Mouse (Mus musculus) embryonic facial prominence, embryonic 11.5 days (tissue): Measurements from ENCODE around the gene Snrpc. TPM values are rescaled to one million over a fixed set of nuclear protein-coding genes. Genes with fewer than 3 reads are reported as not detected.

ENCODE experiments used
- ATAC-seq: fragments of 200-750 bp; cut with Nextera tagmentation; replicated peaks from 2 replicates; pipeline ENCODE4 v1.8.0; 2017; ENCODE audit warnings: low read depth; ENCODE audit not compliant: insufficient number of reproducible peaks, low FRiP score, low TSS enrichment
- DNase-seq: peaks from one replicate; pipeline ENCODE4 v3.0.0-alpha.2; 2015; ENCODE audit warnings: low spot score
- H3K27ac ChIP-seq: fragments of 300-500 bp; sonication (generic); replicated peaks from 2 replicates; pipeline ENCODE4 v1.5.1; 2014; ENCODE audit warnings: mild to moderate bottlenecking, low read depth, low read length, control low read depth
- H3K27me3 ChIP-seq: fragments of 300-500 bp; sonication (generic); 2 replicates; pipeline ENCODE4 v1.6.1; 2014; ENCODE audit warnings: mild to moderate bottlenecking, low read length, moderate library complexity, mixed read lengths; ENCODE audit not compliant: control insufficient read depth, insufficient read depth
- H3K36me3 ChIP-seq: fragments of 300-500 bp; sonication (generic); replicated peaks from 2 replicates; pipeline ENCODE4 v1.6.1; 2014; ENCODE audit warnings: low read depth, mild to moderate bottlenecking, low read length, moderate library complexity, mixed read lengths; ENCODE audit not compliant: control insufficient read depth, insufficient read depth
- H3K4me1 ChIP-seq: fragments of 300-500 bp; sonication (generic); 2 replicates; pipeline ENCODE4 v1.6.1; 2014; ENCODE audit warnings: low read length, mixed read lengths; ENCODE audit not compliant: control insufficient read depth, insufficient read depth
- H3K4me2 ChIP-seq: fragments of 300-500 bp; sonication (generic); 2 replicates; pipeline ENCODE4 v1.6.1; 2014; ENCODE audit warnings: low read depth, mild to moderate bottlenecking, control low read depth, low read length, moderate library complexity
- H3K4me3 ChIP-seq: fragments of 300-500 bp; sonication (generic); 2 replicates; pipeline ENCODE4 v1.5.1; 2014; ENCODE audit warnings: low read depth, low read length, control low read depth
- H3K9ac ChIP-seq: fragments of 300-500 bp; sonication (generic); replicated peaks from 2 replicates; pipeline ENCODE4 v1.6.1; 2014; ENCODE audit warnings: mild to moderate bottlenecking, control low read depth, low read length
- H3K9me3 ChIP-seq: fragments of 300-500 bp; sonication (generic); replicated peaks from 2 replicates; pipeline ENCODE4 v1.6.1; 2016; ENCODE audit warnings: mild to moderate bottlenecking, low read length, inconsistent platforms, mixed read lengths; ENCODE audit not compliant: control insufficient read depth
- WGBS: fragments of 180-500 bp; shearing (Covaris S2); extraction: QIAGEN DNeasy Blood & Tissue Kit; methylation state at CpG from one replicate; pipeline ENCODE4 v1.1.7; 2014; 5-methylcytosine and 5-hydroxymethylcytosine counted together
- polyA plus RNA-seq: library from polyadenylated mRNA; unstranded; fragments of >200 nt; fragmentation: Nextera tagmentation; extraction: Ambion mirVana; gene quantifications from 2 replicates; pipeline ENCODE4 v1.2.1, GENCODE M21; 2014

The Snrpc gene
- polyA plus RNA-seq, 1 experiment from 2014 or later, result 368 TPM

DNA sequence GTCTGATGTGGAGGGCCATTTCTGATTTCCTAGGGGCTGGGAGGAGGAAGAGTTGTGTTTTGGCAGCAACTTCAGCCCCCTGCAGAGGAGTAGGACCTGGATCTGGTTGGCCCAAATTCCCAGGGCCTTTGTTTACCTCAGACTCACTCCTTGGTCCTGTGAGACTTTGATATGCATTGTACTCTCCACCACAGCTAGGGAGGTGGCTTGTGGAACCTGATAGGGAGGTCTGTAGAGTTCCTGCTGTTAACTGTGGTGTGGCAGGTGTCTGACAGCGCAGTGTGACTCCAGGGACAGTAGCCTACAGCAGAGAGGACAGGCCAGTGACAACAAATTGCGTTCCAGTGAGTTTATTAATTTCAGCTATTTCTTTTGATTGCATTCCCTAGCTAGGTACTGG, 21.2 kb downstream of the Snrpc start:
- Histone ChIP-seq H3K4me3 (no peak overlapping the region), H3K4me1 (peaks cover 6% of the 10 kb centered on the region), H3K9ac (no peak overlapping the region; the same call in 1 of the 2 replicates), H3K4me2 (no peak overlapping the region; the same call in 1 of the 2 replicates), H3K27ac (no peak overlapping the region), H3K27me3 (no peaks in the 10 kb centered on the region), H3K36me3 (no peaks in the 10 kb centered on the region), H3K9me3 (no peaks in the 10 kb centered on the region)
- no peak for ATAC-seq
- WGBS, result 40% methylated on average over 2 of the region's 2 CpGs
- no peak for DNase-seq

DNA sequence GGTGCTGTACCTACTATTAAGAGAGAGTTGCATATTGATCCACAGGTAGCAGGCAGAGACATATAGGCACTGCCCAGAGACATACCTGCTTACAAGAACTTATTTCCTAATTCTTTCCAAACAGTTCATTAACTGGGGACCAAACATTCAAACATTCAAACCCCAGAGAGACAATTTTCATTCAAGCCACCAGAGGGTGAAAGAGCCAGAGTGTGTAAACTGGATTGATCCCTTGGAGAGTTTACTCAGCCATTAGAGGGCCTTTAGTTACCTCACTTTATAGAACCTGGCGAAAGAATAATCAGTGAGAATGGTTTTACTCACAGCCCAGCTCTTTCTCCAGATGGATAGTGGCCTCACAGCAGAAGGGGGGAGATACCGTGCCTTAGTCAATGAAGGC, 27.5 kb downstream of the Snrpc start:
- H3K36me3 ChIP-seq, result no peaks in the 10 kb centered on the region
- WGBS, result 79% methylated on average over 2 of the region's 2 CpGs
- ATAC-seq, result no peak
- H3K4me3 ChIP-seq, result no peak overlapping the region
- H3K4me2 ChIP-seq, result no peak overlapping the region
- no peaks in the 10 kb centered on the region for H3K9me3 ChIP-seq
- no peak overlapping the region for H3K9ac ChIP-seq
- no peak overlapping the region for H3K27ac ChIP-seq
- no peaks in the 10 kb centered on the region for H3K4me1 ChIP-seq
- no peaks in the 10 kb centered on the region for H3K27me3 ChIP-seq
- DNase-seq, result no peak

DNA sequence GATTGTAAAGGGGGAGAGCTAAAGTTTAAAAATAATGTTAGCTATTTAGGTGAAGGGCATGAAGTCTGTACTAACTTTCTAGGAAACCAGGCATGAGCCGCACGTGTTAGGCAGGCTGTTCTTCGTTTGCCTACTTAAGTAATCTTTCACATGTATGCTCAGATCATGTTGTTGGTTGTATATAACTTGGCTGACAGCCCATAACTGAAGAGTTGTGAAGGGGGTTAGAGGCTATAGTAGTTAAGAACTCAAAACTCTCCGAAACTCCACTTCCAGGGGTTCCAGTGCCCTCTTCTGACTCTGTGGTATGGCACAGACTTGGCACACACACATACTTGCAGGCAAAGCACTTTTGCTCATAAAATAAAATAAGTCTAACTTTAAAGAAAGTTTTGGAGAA, 28.8 kb downstream of the Snrpc start:
- no peak overlapping the region for H3K4me2 ChIP-seq
- ATAC-seq, result no peak

DNA sequence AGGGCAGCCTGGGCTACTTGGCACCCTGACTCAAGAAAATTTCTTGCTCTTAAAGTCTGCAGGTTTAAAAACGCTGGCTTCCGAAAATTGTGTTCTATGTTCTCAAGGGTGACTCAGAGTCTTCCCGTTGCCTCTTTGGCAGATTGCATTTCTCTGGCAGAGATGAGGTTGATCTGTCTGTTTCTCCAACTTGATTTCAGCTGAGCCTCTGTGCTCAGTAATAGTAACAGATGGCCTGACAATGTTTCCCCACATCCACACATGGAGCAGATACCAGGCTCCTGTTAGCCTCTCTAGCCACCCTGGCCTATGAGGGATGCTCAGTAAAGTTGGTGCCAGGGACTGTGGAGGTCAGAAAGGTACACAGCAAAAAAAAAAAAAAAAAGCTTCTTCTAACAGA, 33.9 kb downstream of the Snrpc start:
- ATAC-seq (no peak), DNase-seq (no peak)
- Histone ChIP-seq H3K9ac (no peak overlapping the region), H3K9me3 (no peaks in the 10 kb centered on the region), H3K27me3 (no peaks in the 10 kb centered on the region), H3K36me3 (no peaks in the 10 kb centered on the region), H3K27ac (no peak overlapping the region), H3K4me2 (no peak overlapping the region), H3K4me1 (no peaks in the 10 kb centered on the region), H3K4me3 (no peak overlapping the region)
- WGBS, result 87% methylated on average over 3 of the region's 3 CpGs

More for the DNA sequence above, 28.8 kb downstream of the Snrpc start:
- Histone ChIP-seq H3K27ac (no peak overlapping the region), H3K9ac (no peak overlapping the region), H3K4me1 (no peaks in the 10 kb centered on the region), H3K27me3 (no peaks in the 10 kb centered on the region), H3K9me3 (no peaks in the 10 kb centered on the region), H3K4me3 (no peak overlapping the region), H3K36me3 (no peaks in the 10 kb centered on the region)
- WGBS, result 94% methylated on average over 4 of the region's 4 CpGs
- DNase-seq, result no peak

GRCm38 (mm10) chr17:27873583-27873982, 35.6 kb downstream of the Snrpc start:
- no peak overlapping the region for H3K4me3 ChIP-seq
- WGBS, result 84% methylated on average over 3 of the region's 3 CpGs
- H3K4me2 ChIP-seq, result no peak overlapping the region
- DNase-seq (no peak), ATAC-seq (no peak)
- H3K36me3 ChIP-seq, result no peaks in the 10 kb centered on the region
- H3K9ac ChIP-seq, result no peak overlapping the region
- H3K27me3 ChIP-seq, result no peaks in the 10 kb centered on the region
- no peaks in the 10 kb centered on the region for H3K9me3 ChIP-seq
- H3K4me1 ChIP-seq, result no peaks in the 10 kb centered on the region
- H3K27ac ChIP-seq, result no peak overlapping the region

DNA sequence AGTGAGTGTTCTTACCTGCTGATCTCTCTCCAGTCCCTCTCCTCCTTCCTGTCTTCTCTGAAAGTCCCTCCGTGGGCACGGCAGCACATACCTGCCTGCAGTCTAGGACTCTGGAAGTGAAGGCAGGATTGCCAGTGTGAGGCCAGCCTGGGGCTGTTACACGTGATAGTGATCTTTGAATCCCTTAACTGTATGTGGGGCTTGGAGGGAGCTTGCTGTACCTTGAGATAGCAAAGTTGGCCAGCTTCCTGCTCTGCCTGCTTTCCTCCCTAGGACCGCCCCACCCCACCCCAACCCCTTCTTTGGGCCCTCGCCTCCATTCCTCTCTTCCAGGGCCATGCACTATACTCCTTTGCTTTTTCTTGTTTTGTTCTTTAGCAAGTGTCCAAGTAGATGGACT, 36.6 kb downstream of the Snrpc start:
- Histone ChIP-seq H3K9me3 (no peaks in the 10 kb centered on the region), H3K9ac (no peak overlapping the region), H3K4me2 (no peak overlapping the region), H3K4me3 (no peak overlapping the region), H3K27ac (no peak overlapping the region), H3K4me1 (no peaks in the 10 kb centered on the region), H3K36me3 (no peaks in the 10 kb centered on the region), H3K27me3 (no peaks in the 10 kb centered on the region)
- ATAC-seq (no peak), DNase-seq (no peak)
- 79% methylated on average over 5 of the region's 5 CpGs for WGBS

- WGBS, result 68% methylated on average over 11 of the region's 11 CpGs
Measured at GRCm38 (mm10) chr17:27881518-27881917, 43.6 kb downstream of the Snrpc start.

GRCm38 (mm10) chr17:27883129-27883528, 45.2 kb downstream of the Snrpc start:
- ATAC-seq (no peak), DNase-seq (no peak)
- WGBS, result 89% methylated on average over 8 of the region's 8 CpGs
- H3K36me3 ChIP-seq, result peaks cover 6% of the 10 kb centered on the region
- H3K27ac ChIP-seq, result no peak overlapping the region
- no peak overlapping the region for H3K4me2 ChIP-seq
- no peaks in the 10 kb centered on the region for H3K4me1 ChIP-seq
- H3K4me3 ChIP-seq, result no peak overlapping the region
- H3K9ac ChIP-seq, result no peak overlapping the region
- H3K27me3 ChIP-seq, result no peaks in the 10 kb centered on the region
- H3K9me3 ChIP-seq, result no peaks in the 10 kb centered on the region

More at GRCm38 (mm10) chr17:27881518-27881917, 43.6 kb downstream of the Snrpc start:
- ATAC-seq (no peak), DNase-seq (no peak)
- Histone ChIP-seq H3K9ac (no peak overlapping the region), H3K36me3 (0 out of 2 replicates have a peak, but pooled peaks cover 2% of the 10 kb centered on the region), H3K27me3 (no peaks in the 10 kb centered on the region), H3K4me1 (no peaks in the 10 kb centered on the region), H3K9me3 (no peaks in the 10 kb centered on the region), H3K27ac (no peak overlapping the region), H3K4me3 (no peak overlapping the region), H3K4me2 (no peak overlapping the region)
